Mouse (Mus musculus) C2C12 (cell line): ENCODE results near the gene Msi2. TPM values are rescaled to one million over a fixed set of nuclear protein-coding genes. Genes with fewer than 3 reads are reported as not detected.

ENCODE experiments used
- H3K27me3 ChIP-seq: one replicate; pipeline ENCODE4 v1.6.1; 2011; ENCODE audit not compliant: control insufficient read depth, insufficient read depth, insufficient read length
- H3K36me3 ChIP-seq: one replicate; pipeline ENCODE4 v1.6.1; 2011; ENCODE audit not compliant: control insufficient read depth, insufficient read depth
- H3K4me3 ChIP-seq: one replicate; pipeline ENCODE4 v1.5.1; 2011; ENCODE audit warnings: mild to moderate bottlenecking, control low read depth; ENCODE audit not compliant: poor library complexity, insufficient read depth, severe bottlenecking
- H3K79me2 ChIP-seq: one replicate; pipeline ENCODE4 v1.6.1; 2011; ENCODE audit not compliant: control insufficient read depth, insufficient read depth
- H3K79me3 ChIP-seq: one replicate; pipeline ENCODE4 v1.6.1; 2011; ENCODE audit warnings: low read depth, control low read depth
- H3ac ChIP-seq: one replicate; pipeline ENCODE3; 2011; ENCODE audit warnings: low read depth; ENCODE audit not compliant: control insufficient read depth, insufficient read length
- CEBPB ChIP-seq: IDR thresholded peaks from one replicate; pipeline ENCODE4 v1.6.1; 2011; ENCODE audit warnings: low read depth, mild to moderate bottlenecking, control low read depth, moderate library complexity
- CTCF ChIP-seq: IDR thresholded peaks from one replicate; pipeline ENCODE4 v1.5.1; 2011; ENCODE audit not compliant: control insufficient read depth, insufficient read depth, insufficient read length
- FOSL1 ChIP-seq: IDR thresholded peaks from one replicate; pipeline ENCODE4 v1.8.0; 2011; ENCODE audit warnings: mild to moderate bottlenecking, low read length; ENCODE audit not compliant: poor library complexity, insufficient read depth, severe bottlenecking
- MAX ChIP-seq: IDR thresholded peaks from one replicate; pipeline ENCODE4 v1.6.1; 2011; ENCODE audit warnings: mild to moderate bottlenecking, control low read depth
- MYOD1 ChIP-seq: IDR thresholded peaks from one replicate; pipeline ENCODE4 v1.6.1; 2011; ENCODE audit warnings: low read depth; ENCODE audit not compliant: control insufficient read depth, insufficient read length
- MYOG ChIP-seq: IDR thresholded peaks from one replicate; pipeline ENCODE4 v1.6.1; 2011; ENCODE audit not compliant: control insufficient read depth, insufficient read length; ENCODE audit errors: extremely low read depth
- USF1 ChIP-seq: IDR thresholded peaks from one replicate; pipeline ENCODE4 v1.6.1; 2011; ENCODE audit warnings: low read depth, mild to moderate bottlenecking, control low read depth, moderate library complexity
- polyA plus RNA-seq: library from polyadenylated mRNA; unstranded; fragments of >200 nt; fragmentation: generic; extraction: Trizol; gene quantifications from one replicate; pipeline ENCODE4 v1.2.1, GENCODE M21; 2012; ENCODE audit warnings: missing spikeins

Gene Msi2
- polyA plus RNA-seq, 1 experiment, result 8.4 TPM

GRCm38 (mm10) chr11:88523921-88524320 is 194.4 kb downstream of the Msi2 start:
- Histone ChIP-seq H3K79me3 (peaks cover 3% of the 10 kb centered on the region), H3K36me3 (peaks cover 5% of the 10 kb centered on the region)
- TF ChIP-seq USF1 (no peak), MAX (no peak), MYOD1 (no peak), MYOG (no peak), CTCF (no peak), FOSL1 (no peak), CEBPB (no peak)

GRCm38 (mm10) chr11:88523511-88523910 is 194.8 kb downstream of the Msi2 start:
- Histone ChIP-seq H3ac (no peak overlapping the region), H3K79me2 (peaks cover 11% of the 10 kb centered on the region), H3K4me3 (no peak overlapping the region), H3K79me3 (peaks cover 3% of the 10 kb centered on the region), H3K36me3 (peaks cover 5% of the 10 kb centered on the region), H3K27me3 (no peaks in the 10 kb centered on the region)
- TF ChIP-seq MAX (no peak), MYOG (no peak), USF1 (no peak), MYOD1 (no peak), CTCF (no peak), FOSL1 (no peak), CEBPB (no peak)

More at GRCm38 (mm10) chr11:88523921-88524320, 194.4 kb downstream of the Msi2 start:
- no peak overlapping the region for H3K4me3 ChIP-seq
- no peaks in the 10 kb centered on the region for H3K27me3 ChIP-seq
- H3K79me2 ChIP-seq, result peaks cover 11% of the 10 kb centered on the region
- no peak overlapping the region for H3ac ChIP-seq

DNA sequence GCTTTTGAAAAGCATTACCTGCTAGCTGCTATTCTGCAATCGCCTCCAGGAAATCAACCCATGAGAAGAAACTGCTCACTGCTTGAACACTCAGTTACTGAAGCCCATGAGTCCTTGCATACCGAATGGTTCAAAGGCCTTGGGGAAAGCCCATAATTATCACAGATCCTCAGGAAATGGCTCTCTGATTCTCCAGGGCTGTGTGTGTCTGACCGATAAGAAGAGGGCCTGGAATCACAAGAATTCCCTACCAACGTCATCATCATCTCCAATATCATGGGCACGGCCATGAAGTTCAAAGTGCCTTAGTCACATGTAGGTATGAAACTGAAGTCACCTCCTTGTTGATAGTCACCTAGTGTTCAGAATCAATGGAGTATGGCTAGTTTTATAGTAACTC is 196.2 kb downstream of the Msi2 start:
- TF ChIP-seq USF1 (no peak), FOSL1 (no peak), CEBPB (no peak), CTCF (no peak), MAX (no peak), MYOD1 (no peak), MYOG (no peak)
- no peak overlapping the region for H3ac ChIP-seq
- H3K79me3 ChIP-seq, result peaks cover 3% of the 10 kb centered on the region

DNA sequence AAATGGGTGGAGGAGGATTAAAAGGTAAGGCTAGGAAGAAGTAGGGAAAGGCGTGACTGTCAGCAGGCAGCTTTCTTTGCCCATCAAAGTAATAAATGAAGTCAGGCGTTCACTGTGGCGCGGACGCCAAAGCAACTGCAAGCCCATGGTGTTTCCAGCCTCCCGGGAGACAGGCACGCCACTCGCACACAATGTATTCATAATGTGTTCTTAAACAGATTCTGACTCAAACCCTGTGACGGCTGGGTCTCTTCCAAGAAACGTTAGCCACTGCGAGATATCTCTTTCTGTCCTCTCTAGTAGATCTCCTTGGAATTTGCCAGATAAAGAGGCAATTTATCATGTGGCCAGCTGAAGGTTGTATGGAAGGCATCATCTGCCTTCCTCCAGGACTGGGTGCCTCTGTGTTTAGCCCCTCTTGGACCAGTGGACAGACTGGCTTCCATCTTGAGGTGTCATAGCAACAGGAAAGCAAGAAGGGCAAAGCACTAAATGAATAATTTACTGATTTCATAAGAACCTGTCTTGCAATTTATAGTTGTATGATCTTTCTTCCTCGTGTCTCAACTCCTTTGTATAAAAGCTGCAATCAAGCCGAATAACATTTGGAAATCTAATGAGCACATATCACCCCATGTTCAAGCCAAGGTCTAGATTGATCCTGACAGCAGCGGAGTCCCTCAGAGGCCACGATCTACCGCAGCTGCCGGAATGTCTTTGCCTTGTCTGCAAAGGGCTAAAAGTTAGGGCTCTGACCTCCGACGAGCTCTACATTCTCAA is 197.2 kb downstream of the Msi2 start:
- Histone ChIP-seq H3ac (no peak overlapping the region), H3K79me2 (peaks cover 12% of the 10 kb centered on the region), H3K36me3 (peaks cover 5% of the 10 kb centered on the region), H3K79me3 (peaks cover 3% of the 10 kb centered on the region), H3K27me3 (no peaks in the 10 kb centered on the region), H3K4me3 (no peak overlapping the region)
- TF ChIP-seq USF1 (no peak), FOSL1 (no peak), MYOG (no peak), CTCF (no peak), CEBPB (no peak), MAX (no peak), MYOD1 (no peak)

More for the DNA sequence above, 196.2 kb downstream of the Msi2 start:
- H3K4me3 ChIP-seq, result no peak overlapping the region
- H3K27me3 ChIP-seq, result no peaks in the 10 kb centered on the region
- H3K79me2 ChIP-seq, result peaks cover 11% of the 10 kb centered on the region
- peaks cover 5% of the 10 kb centered on the region for H3K36me3 ChIP-seq

DNA sequence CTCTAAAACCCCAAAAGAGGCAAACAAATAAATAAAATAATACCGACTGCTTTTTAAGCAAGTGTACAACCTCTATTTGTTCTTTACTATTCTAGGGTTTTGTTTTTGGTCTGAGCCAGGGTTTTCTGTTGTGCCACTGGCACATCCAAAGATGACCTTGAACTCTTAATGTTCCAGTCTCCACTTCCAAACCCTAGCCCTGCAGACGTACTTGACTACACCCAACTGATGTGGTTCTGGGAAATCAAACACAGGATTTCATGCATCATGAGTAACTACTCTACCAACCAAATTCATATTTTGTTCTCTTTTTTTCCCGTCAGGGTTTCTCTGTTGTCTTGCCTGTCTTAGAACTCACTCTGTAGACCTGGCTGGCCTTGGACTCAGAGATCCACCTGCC is 200.0 kb downstream of the Msi2 start:
- peaks cover 8% of the 10 kb centered on the region for H3K79me2 ChIP-seq
- no peak overlapping the region for H3ac ChIP-seq
- H3K27me3 ChIP-seq, result no peaks in the 10 kb centered on the region
- peaks cover 2% of the 10 kb centered on the region for H3K79me3 ChIP-seq
- peaks cover 5% of the 10 kb centered on the region for H3K36me3 ChIP-seq
- no peak overlapping the region for H3K4me3 ChIP-seq
- TF ChIP-seq CEBPB (no peak), MYOD1 (no peak), MYOG (no peak), MAX (no peak), USF1 (no peak), FOSL1 (no peak), CTCF (no peak)
